Mouse (Mus musculus): ENCODE results near the gene Patl1.

- TF ChIP-seq POLR2A (IDR thresholded peaks at IDR 0.05; ENCODE audit: control insufficient read depth, low read depth, low read length) (no peak), CTCF (IDR thresholded peaks at IDR 0.05; ENCODE audit: control insufficient read depth, insufficient read depth, insufficient replicate concordance, low read depth, low read length) (no peak)
Observed at GRCm38 (mm10) chr19:11992441-11993029, 80.3 kb downstream of the Patl1 start.
